Mouse (Mus musculus) kidney, adult 2 months (tissue): ENCODE measurements around the gene Ddx18. TPM values are rescaled to one million over a fixed set of nuclear protein-coding genes. Genes with fewer than 3 reads are reported as not detected.

Experiments used
- DNase-seq: peaks from one replicate; pipeline ENCODE4 v3.0.0; 2021
- H3K27ac ChIP-seq: fragments of 200-500 bp; 2 replicates; pipeline ENCODE4 v1.5.1; 2012; ENCODE audit warnings: low read depth, low read length, control low read depth, inconsistent platforms; ENCODE audit not compliant: insufficient read depth
- H3K27me3 ChIP-seq: fragments of 200-500 bp; replicated peaks from 2 replicates; pipeline ENCODE4 v1.6.1; 2012; ENCODE audit warnings: mild to moderate bottlenecking, moderate library complexity, low read length, inconsistent platforms; ENCODE audit not compliant: control insufficient read depth, insufficient read depth
- H3K36me3 ChIP-seq: fragments of 200-500 bp; 2 replicates; pipeline ENCODE4 v1.6.1; 2012; ENCODE audit warnings: mild to moderate bottlenecking, moderate library complexity, low read length, inconsistent platforms; ENCODE audit not compliant: control insufficient read depth, insufficient read depth
- H3K4me1 ChIP-seq: fragments of 200-500 bp; 2 replicates; pipeline ENCODE4 v1.6.1; 2011; ENCODE audit warnings: low read length; ENCODE audit not compliant: control insufficient read depth, insufficient read depth
- H3K4me3 ChIP-seq: fragments of 200-500 bp; 2 replicates; pipeline ENCODE4 v1.5.1; 2011; ENCODE audit warnings: mild to moderate bottlenecking, low read depth, low read length, control low read depth; ENCODE audit not compliant: insufficient read depth
- CTCF ChIP-seq: fragments of 200-500 bp; conservative IDR thresholded peaks from 2 replicates; pipeline ENCODE4 v1.5.1; 2011; ENCODE audit warnings: low read depth, mild to moderate bottlenecking, control low read depth, low read length, moderate library complexity, mixed read lengths; ENCODE audit not compliant: insufficient read depth, insufficient read length
- POLR2A ChIP-seq: fragments of 200-500 bp; IDR thresholded peaks from one replicate; pipeline ENCODE4 v1.6.1; 2011; ENCODE audit warnings: low read depth, low read length, control low read depth
- WGBS: fragments of 180-500 bp; shearing (Covaris S2); methylation state at CpG from one replicate; pipeline ENCODE4 v1.1.7; 2018; 5-methylcytosine and 5-hydroxymethylcytosine counted together
- polyA plus RNA-seq: library from polyadenylated mRNA; depleted of rRNA; stranded (reverse); fragments of >200 nt; gene quantifications from 2 replicates; pipeline ENCODE4 v1.2.3, GENCODE M21; 2012

The Ddx18 gene
- polyA plus RNA-seq, 1 experiment = 42.4 TPM

GRCm38 (mm10) chr1:121584838-121585237 lies 17.0 kb upstream of the Ddx18 start:
- Histone ChIP-seq H3K27me3 (no peaks in the 10 kb centered on the region), H3K27ac (no peak overlapping the region), H3K4me3 (no peak overlapping the region), H3K36me3 (no peaks in the 10 kb centered on the region), H3K4me1 (no peaks in the 10 kb centered on the region)
- WGBS = 47% methylated on average over 6 of the region's 6 CpGs
- DNase-seq = no peak
- TF ChIP-seq POLR2A = no peak
- no peak for TF ChIP-seq CTCF

- no peak overlapping the region for H3K4me3 ChIP-seq
- 79% methylated on average over 5 of the region's 5 CpGs for WGBS
- no peaks in the 10 kb centered on the region for H3K27me3 ChIP-seq
- H3K4me1 ChIP-seq = no peaks in the 10 kb centered on the region
- no peak for TF ChIP-seq CTCF
- no peak for TF ChIP-seq POLR2A
- no peak overlapping the region for H3K27ac ChIP-seq
- H3K36me3 ChIP-seq = no peaks in the 10 kb centered on the region
- DNase-seq = no peak
Observed at GRCm38 (mm10) chr1:121581133-121581855, 13.5 kb upstream of the Ddx18 start.

- Histone ChIP-seq H3K4me3 (no peak overlapping the region), H3K4me1 (no peaks in the 10 kb centered on the region), H3K36me3 (no peaks in the 10 kb centered on the region), H3K27me3 (no peaks in the 10 kb centered on the region), H3K27ac (no peak overlapping the region)
- TF ChIP-seq CTCF (no peak), POLR2A (no peak)
- no peak for DNase-seq
- 27% methylated on average over 1 of the region's 1 CpGs for WGBS
Observed at GRCm38 (mm10) chr1:121577491-121577890, 9.7 kb upstream of the Ddx18 start.

- Histone ChIP-seq H3K36me3 (no peaks in the 10 kb centered on the region; the same call in 1 of the 2 replicates), H3K4me1 (no peaks in the 10 kb centered on the region), H3K27me3 (no peaks in the 10 kb centered on the region), H3K4me3 (no peak overlapping the region), H3K27ac (no peak overlapping the region)
- no peak for TF ChIP-seq POLR2A
- no peak for TF ChIP-seq CTCF
- WGBS = 68% methylated on average over 7 of the region's 7 CpGs
- DNase-seq = no peak
Observed at GRCm38 (mm10) chr1:121570522-121570921, 2.7 kb upstream of the Ddx18 start.

DNA sequence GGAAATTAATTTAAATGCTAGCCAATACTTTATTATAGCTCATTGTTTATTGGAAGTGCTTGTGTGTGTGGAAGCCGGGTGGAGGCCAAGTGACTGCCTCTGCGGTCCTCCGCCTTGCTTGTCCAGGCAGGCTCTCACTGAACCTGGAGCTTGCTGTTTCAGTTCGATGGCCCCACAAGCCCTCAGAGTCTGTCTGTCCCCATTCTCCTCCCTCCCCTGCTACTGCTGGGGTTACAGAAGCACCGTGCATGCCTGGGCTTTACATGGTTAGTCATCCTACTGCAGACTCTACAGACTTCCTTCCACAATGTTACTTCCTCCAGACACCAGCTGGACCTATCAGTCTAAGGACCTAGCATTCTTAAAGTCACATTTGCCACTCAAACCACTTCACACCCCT lies 9.9 kb downstream of the Ddx18 start:
- Histone ChIP-seq H3K27ac (no peak overlapping the region), H3K36me3 (peaks cover 5% of the 10 kb centered on the region), H3K4me3 (no peak overlapping the region), H3K27me3 (no peaks in the 10 kb centered on the region), H3K4me1 (no peaks in the 10 kb centered on the region)
- TF ChIP-seq CTCF (no peak), POLR2A (no peak)
- WGBS = 94% methylated on average over 5 of the region's 5 CpGs
- DNase-seq = peak; percentile 4

- WGBS = 87% methylated on average over 7 of the region's 7 CpGs
- Histone ChIP-seq H3K4me1 (no peaks in the 10 kb centered on the region), H3K27me3 (no peaks in the 10 kb centered on the region), H3K27ac (no peak overlapping the region), H3K36me3 (peaks cover 2% of the 10 kb centered on the region; the same call in 1 of the 2 replicates), H3K4me3 (no peak overlapping the region)
- DNase-seq = no peak
- TF ChIP-seq CTCF (no peak), POLR2A (no peak)
Observed at GRCm38 (mm10) chr1:121551457-121551835, 16.3 kb downstream of the Ddx18 start.

GRCm38 (mm10) chr1:121550801-121551456 lies 16.9 kb downstream of the Ddx18 start:
- Histone ChIP-seq H3K27me3 (no peaks in the 10 kb centered on the region), H3K4me1 (no peaks in the 10 kb centered on the region), H3K36me3 (peaks cover 2% of the 10 kb centered on the region; the same call in 1 of the 2 replicates), H3K27ac (no peak overlapping the region), H3K4me3 (no peak overlapping the region)
- 84% methylated on average over 16 of the region's 16 CpGs for whole genome bisulfite sequencing
- no peak for TF ChIP-seq POLR2A
- DNase-seq = no peak
